Mouse (Mus musculus): ENCODE measurements around the gene Trim2. TPM values are rescaled to one million over a fixed set of nuclear protein-coding genes. Genes with fewer than 3 reads are reported as not detected.

Trim2 gene
- total RNA-seq, 2 experiments from 2014 or later: 14.7 to 15.8 TPM

- DNase-seq (ENCODE audit: low spot score in 2 of 2): peak; percentile 34 to 64
Measured at GRCm38 (mm10) chr3:84259281-84260023, 47.2 kb downstream of the Trim2 start.

- no peak for DNase-seq (ENCODE audit: low spot score in 2 of 2)
Measured at GRCm38 (mm10) chr3:84258518-84259031, 48.1 kb downstream of the Trim2 start.

- DNase-seq (ENCODE audit: low spot score in 2 of 2): no peak
Measured at GRCm38 (mm10) chr3:84257989-84258517, 48.6 kb downstream of the Trim2 start.

GRCm38 (mm10) chr3:84254520-84254878, 52.2 kb downstream of the Trim2 start:
- no peak for DNase-seq (ENCODE audit: low spot score in 2 of 2)

- DNase-seq (ENCODE audit: low spot score in 2 of 2): no peak
Measured at GRCm38 (mm10) chr3:84253655-84254519, 52.8 kb downstream of the Trim2 start.

GRCm38 (mm10) chr3:84252776-84253654, 53.7 kb downstream of the Trim2 start:
- no peak for DNase-seq (ENCODE audit: low spot score in 2 of 2)

- DNase-seq (ENCODE audit: low spot score in 2 of 2): no peak
Measured at GRCm38 (mm10) chr3:84251721-84252120, 55.0 kb downstream of the Trim2 start.

- no peak for DNase-seq (ENCODE audit: low spot score in 2 of 2)
Measured at GRCm38 (mm10) chr3:84250275-84250674, 56.4 kb downstream of the Trim2 start.

- no peak for DNase-seq (ENCODE audit: low spot score in 2 of 2)
Measured at GRCm38 (mm10) chr3:84247789-84248188, 58.9 kb downstream of the Trim2 start.

- no peak for DNase-seq (ENCODE audit: low spot score in 2 of 2)
Measured at GRCm38 (mm10) chr3:84246421-84246861, 60.2 kb downstream of the Trim2 start.

- DNase-seq (ENCODE audit: low spot score in 2 of 2): no peak
Measured at GRCm38 (mm10) chr3:84243116-84243515, 63.6 kb downstream of the Trim2 start.

GRCm38 (mm10) chr3:84242497-84242896, 64.2 kb downstream of the Trim2 start:
- DNase-seq (ENCODE audit: low spot score in 2 of 2): no peak

- no peak for DNase-seq (ENCODE audit: low spot score in 2 of 2)
Measured at GRCm38 (mm10) chr3:84241098-84241497, 65.6 kb downstream of the Trim2 start.

- DNase-seq (ENCODE audit: low spot score in 2 of 2): no peak
Measured at GRCm38 (mm10) chr3:84235420-84236304, 71.0 kb downstream of the Trim2 start.

GRCm38 (mm10) chr3:84234562-84234961, 72.1 kb downstream of the Trim2 start:
- DNase-seq (ENCODE audit: low spot score in 2 of 2): no peak

GRCm38 (mm10) chr3:84233663-84234415, 72.8 kb downstream of the Trim2 start:
- no peak for DNase-seq (ENCODE audit: low spot score in 2 of 2)

- DNase-seq (ENCODE audit: low spot score in 2 of 2): no peak
Measured at GRCm38 (mm10) chr3:84232312-84232711, 74.4 kb downstream of the Trim2 start.

GRCm38 (mm10) chr3:84230988-84231387, 75.7 kb downstream of the Trim2 start:
- DNase-seq (ENCODE audit: low spot score in 2 of 2): no peak

- DNase-seq (ENCODE audit: low spot score in 2 of 2): peak in 1 of 2 experiments; percentile 35
Measured at GRCm38 (mm10) chr3:84228911-84229310, 77.8 kb downstream of the Trim2 start.
